Mouse (Mus musculus): ENCODE results near the gene Armt1. TPM values are rescaled to one million over a fixed set of nuclear protein-coding genes. Genes with fewer than 3 reads are reported as not detected.

Armt1 gene
- total and polyA plus RNA-seq, 3 experiments = 24.2 to 25.1 TPM; not detected in 1

DNA sequence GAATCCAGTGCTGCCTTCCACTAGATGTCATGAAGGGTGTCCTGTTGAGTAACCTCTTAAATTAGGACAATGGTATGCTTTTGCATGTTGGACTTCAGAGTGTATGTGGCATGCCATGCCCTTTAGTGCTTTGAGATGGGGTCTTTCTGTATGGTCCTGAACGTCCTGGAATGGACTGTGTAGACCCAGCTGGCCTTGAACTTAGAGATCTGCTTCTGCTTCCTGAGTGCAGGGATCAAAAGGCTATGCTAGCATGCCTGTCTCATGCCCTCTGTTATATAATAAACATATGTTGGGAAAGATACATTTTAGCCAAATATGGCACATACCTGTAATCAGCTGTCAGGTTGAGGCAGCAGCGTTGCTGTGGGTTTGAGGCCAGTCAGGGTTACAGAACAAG, 41.7 kb upstream of the Armt1 start:
- no peak for DNase-seq (ENCODE audit: low read depth, low spot score)
- peaks cover 71% of the 10 kb centered on the region for H3K79me2 ChIP-seq (ENCODE audit: control insufficient read depth, insufficient read depth, low read length, poor library complexity)

GRCm38 (mm10) chr10:4391076-4391475, 41.2 kb upstream of the Armt1 start:
- peaks cover 71% of the 10 kb centered on the region for H3K79me2 ChIP-seq (ENCODE audit: control insufficient read depth, insufficient read depth, low read length, poor library complexity)
- H3K9ac ChIP-seq (ENCODE audit: control insufficient read depth, low read depth, low read length, poor library complexity, severe bottlenecking) = peak overlapping the region; percentile 20; the same call in 1 of the 2 replicates
- DNase-seq (ENCODE audit: low read depth, low spot score) = no peak
- no peak overlapping the region for H3K27ac ChIP-seq (ENCODE audit: control insufficient read depth, low read depth, low read length)
- no peak for TF ChIP-seq TBP (IDR thresholded peaks at IDR 0.05; ENCODE audit: low read depth, low read length)
- TF ChIP-seq ETS1 (IDR thresholded peaks at IDR 0.05; ENCODE audit: low read depth, low read length) = no peak
- no peak for TF ChIP-seq NELFE (IDR thresholded peaks at IDR 0.05; ENCODE audit: low read depth, low read length)
- no peak for TF ChIP-seq USF2 (IDR thresholded peaks at IDR 0.05; ENCODE audit: borderline replicate concordance in 1 of 2, insufficient read depth in 1 of 2, low read depth in 1 of 2, low read length in 2 of 2)
- TF ChIP-seq ZNF384 (IDR thresholded peaks at IDR 0.05; ENCODE audit: low read depth, low read length) = no peak
- no peak for TF ChIP-seq EP300 (IDR thresholded peaks at IDR 0.05; ENCODE audit: low read depth in 1 of 2, low read length in 2 of 2)
- peaks cover 28 to 33% of the 10 kb centered on the region in 2 experiments for H3K4me1 ChIP-seq (ENCODE audit: control insufficient read depth in 1 of 2, insufficient read depth in 2 of 2, low read length in 2 of 2)
- no peaks in the 10 kb centered on the region for H3K27me3 ChIP-seq (ENCODE audit: control insufficient read depth in 1 of 2, insufficient read depth in 2 of 2, low read length in 2 of 2)
- no peak overlapping the region for H3K4me3 ChIP-seq (ENCODE audit: control insufficient read depth in 1 of 2, insufficient read depth in 1 of 2, low read depth in 2 of 2, low read length in 2 of 2)
- no peaks in the 10 kb centered on the region for H3K9me3 ChIP-seq (replicated peaks; ENCODE audit: insufficient read depth, low read length)
- peaks cover 12 to 36% of the 10 kb centered on the region in 2 experiments for H3K36me3 ChIP-seq (ENCODE audit: control insufficient read depth in 1 of 2, insufficient read depth in 2 of 2, low read length in 2 of 2)

More for the DNA sequence above, 41.7 kb upstream of the Armt1 start:
- Histone ChIP-seq H3K4me1 (ENCODE audit: control insufficient read depth in 1 of 2, insufficient read depth in 2 of 2, low read length in 2 of 2) (peaks cover 32 to 35% of the 10 kb centered on the region in 2 experiments), H3K36me3 (ENCODE audit: control insufficient read depth in 1 of 2, insufficient read depth in 2 of 2, low read length in 2 of 2) (peaks cover 10 to 36% of the 10 kb centered on the region in 2 experiments), H3K27ac (ENCODE audit: control insufficient read depth, low read depth, low read length) (no peak overlapping the region), H3K27me3 (ENCODE audit: control insufficient read depth in 1 of 2, insufficient read depth in 2 of 2, low read length in 2 of 2) (no peaks in the 10 kb centered on the region), H3K9me3 (replicated peaks; ENCODE audit: insufficient read depth, low read length) (no peaks in the 10 kb centered on the region), H3K4me3 (ENCODE audit: control insufficient read depth in 1 of 2, insufficient read depth in 1 of 2, low read depth in 2 of 2, low read length in 2 of 2) (no peak overlapping the region), H3K9ac (ENCODE audit: control insufficient read depth, low read depth, low read length, poor library complexity, severe bottlenecking) (no peak overlapping the region)
- TF ChIP-seq MXI1 (IDR thresholded peaks at IDR 0.05; ENCODE audit: low read depth, low read length) = no peak
- TF ChIP-seq BHLHE40 (IDR thresholded peaks at IDR 0.05; ENCODE audit: borderline replicate concordance, low read depth, low read length) = no peak
- no peak for TF ChIP-seq POLR2AphosphoS2 (IDR thresholded peaks at IDR 0.05; ENCODE audit: low read length)
- no peak for TF ChIP-seq HCFC1 (IDR thresholded peaks at IDR 0.05; ENCODE audit: low read depth, low read length)
- no peak for TF ChIP-seq E2F4 (IDR thresholded peaks at IDR 0.05; ENCODE audit: borderline replicate concordance, low read depth, low read length)
- TF ChIP-seq MYB (IDR thresholded peaks at IDR 0.05; ENCODE audit: low read depth, low read length) = no peak
- no peak for TF ChIP-seq POLR2AphosphoS5 (IDR thresholded peaks at IDR 0.05; ENCODE audit: borderline replicate concordance, low read depth, low read length)
- no peak for TF ChIP-seq ZNF384 (IDR thresholded peaks at IDR 0.05; ENCODE audit: low read depth, low read length)
- TF ChIP-seq KAT2A (conservative IDR thresholded peaks at IDR 0.05; ENCODE audit: low read depth, low read length) = no peak
- no peak for TF ChIP-seq NELFE (IDR thresholded peaks at IDR 0.05; ENCODE audit: low read depth, low read length)
- TF ChIP-seq CTCF (IDR thresholded peaks at IDR 0.05 in 2 of 3, conservative IDR thresholded peaks at IDR 0.05 in 1 of 3; ENCODE audit: control insufficient read depth in 1 of 3, insufficient read depth in 1 of 3, low read depth in 2 of 3, low read length in 3 of 3, poor library complexity in 1 of 3, severe bottlenecking in 1 of 3) = no peak
- no peak for TF ChIP-seq ZMIZ1 (IDR thresholded peaks at IDR 0.05; ENCODE audit: low read depth, low read length)
- no peak for TF ChIP-seq TAL1 (IDR thresholded peaks at IDR 0.05; ENCODE audit: low read length)
- no peak for TF ChIP-seq GABPA (IDR thresholded peaks at IDR 0.05; ENCODE audit: low read depth, low read length)
- no peak for TF ChIP-seq TBP (IDR thresholded peaks at IDR 0.05; ENCODE audit: low read depth, low read length)
- TF ChIP-seq ZKSCAN1 (IDR thresholded peaks at IDR 0.05; ENCODE audit: low read depth, low read length) = no peak
- no peak for TF ChIP-seq CHD1 (IDR thresholded peaks at IDR 0.05; ENCODE audit: low read depth, low read length)
- no peak for TF ChIP-seq MYC (IDR thresholded peaks at IDR 0.05; ENCODE audit: low read depth, low read length)
- no peak for TF ChIP-seq ZC3H11A (IDR thresholded peaks at IDR 0.05; ENCODE audit: low read depth, low read length)
- TF ChIP-seq MAFK (IDR thresholded peaks at IDR 0.05; ENCODE audit: borderline replicate concordance, low read depth, low read length) = no peak
